22 mouse cellular contexts compared by ENCODE assay signal in the genomic region with DNA sequence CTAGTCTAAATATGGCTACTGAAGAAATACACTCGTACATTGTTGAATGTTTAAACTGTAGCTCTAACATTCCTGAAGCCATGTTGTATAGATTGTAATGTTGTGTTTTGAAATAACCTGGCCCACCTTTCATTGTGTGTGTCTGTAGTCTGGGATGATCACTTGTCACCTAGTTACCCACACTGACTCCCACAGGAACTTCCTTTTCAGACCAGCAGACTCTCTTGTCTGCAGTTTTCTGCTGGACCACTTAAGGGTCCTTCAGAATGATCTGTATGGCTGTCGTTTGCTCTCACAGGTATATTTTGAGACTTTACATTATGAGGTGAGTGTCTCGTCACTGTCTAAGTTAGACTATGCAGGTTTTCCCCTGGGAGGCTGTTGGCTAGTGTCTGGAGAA. TPM values are rescaled to one million over a fixed set of nuclear protein-coding genes. Genes with fewer than 3 reads are reported as not detected.
DNase-seq lines count a peak whose midpoint lies in the region; ATAC-seq and TF ChIP-seq lines count a peak whose summit lies in the region.
"Had no signal": no experiment of that assay in that cellular context is flagged by ENCODE, and none has a peak within 500 bp of the region (broad histone marks: within the 10 kb centered on the region; RNA-seq: fewer than 3 reads in every experiment).

No protein-coding gene starts in this region.

- ATAC-seq in liver, embryonic 14.5 days (ENCODE audit: insufficient read depth): no peak
- ATAC-seq: activated CD4-positive, CD25-positive, alpha-beta regulatory T cell, adult 4 months; CD4-positive, CD25-positive, alpha-beta regulatory T cell, adult 4 months; forebrain, embryonic 13.5 days; forebrain, postnatal 0 days; hindbrain, embryonic 16.5 days; Patski had no signal

- H3K4me1 ChIP-seq in CH12.LX (ENCODE audit: control insufficient read depth in 1 of 2, insufficient read depth in 2 of 2) (peaks cover 28 to 86% of the 10 kb centered on the region in 2 experiments), MEL (ENCODE audit: control insufficient read depth in 1 of 2, insufficient read depth in 2 of 2, low read length in 2 of 2) (peaks cover 41 to 47% of the 10 kb centered on the region in 2 experiments)
- H3K4me1 ChIP-seq in liver, embryonic 14.5 days (replicated peaks; ENCODE audit: control insufficient read depth in 2 of 2, insufficient read depth in 2 of 2, low read length in 1 of 2): peaks cover 61 to 66% of the 10 kb centered on the region in 2 experiments
- peaks cover 16% of the 10 kb centered on the region for H3K4me1 ChIP-seq in olfactory bulb, adult 2 months (ENCODE audit: control insufficient read depth, insufficient read depth, low read length)
- H3K4me1 ChIP-seq: forebrain, embryonic 13.5 days had no signal

- H3K27ac ChIP-seq in CH12.LX (ENCODE audit: insufficient read depth, low read depth): peak overlapping the region; percentile 60; the same call in 1 of the 2 replicates
- peak overlapping the region; percentile 20 for H3K27ac ChIP-seq in MEL (ENCODE audit: control insufficient read depth, low read depth, low read length)
- H3K27ac ChIP-seq in liver, embryonic 14.5 days: peak overlapping the region; percentile 35; the same call in 1 of the 2 replicates
- H3K27ac ChIP-seq in olfactory bulb, adult 2 months (ENCODE audit: insufficient read depth, low read depth, low read length): peak overlapping the region; percentile 80; the same call in 1 of the 2 replicates
- H3K27ac ChIP-seq: embryonic facial prominence, embryonic 13.5 days; forebrain, embryonic 13.5 days; hindbrain, embryonic 12.5 days had no signal

- DNase-seq in CH12.LX (ENCODE audit: extremely low read depth): no peak
- DNase-seq in MEL (ENCODE audit: low read depth, low spot score): no peak
- no peak for DNase-seq in liver, embryonic 14.5 days (ENCODE audit: low read depth in 3 of 3, low spot score in 3 of 3)
- DNase-seq in gastrocnemius, adult 8-10 months (ENCODE audit: low spot score in 2 of 2): no peak
- DNase-seq in layer of hippocampus, adult 11-12 months (ENCODE audit: low spot score): no peak
- DNase-seq: adrenal gland, adult 2 months; adrenal gland, postnatal 25 days; cerebellum, adult 18-20 months; cerebellum, adult 9-11 months; cerebellum, postnatal 36 days; forebrain, postnatal 0 days; gastrocnemius, postnatal 25 days; heart, postnatal 10 days; heart, postnatal 4 days had no signal

- peaks cover 3% of the 10 kb centered on the region for H3K9me3 ChIP-seq in CH12.LX (replicated peaks; ENCODE audit: low read length)
- no peaks in the 10 kb centered on the region for H3K9me3 ChIP-seq in MEL (replicated peaks; ENCODE audit: insufficient read depth, low read length)
- no peaks in the 10 kb centered on the region for H3K9me3 ChIP-seq in liver, embryonic 14.5 days (ENCODE audit: control insufficient read depth, low read length)
- H3K9me3 ChIP-seq: embryonic facial prominence, embryonic 13.5 days; hindbrain, embryonic 12.5 days had no signal

- 49% methylated on average over 3 of the region's 3 CpGs for WGBS in liver, embryonic 14.5 days (ENCODE audit: insufficient replicate concordance)
- WGBS in olfactory bulb, adult 2 months: 75% methylated on average over 3 of the region's 3 CpGs

- in situ Hi-C loops in CH12.LX (cut with MboI; ENCODE audit: low pct_ligation_motif_present, low pct_unique_long_range_greater_than_20kb, low sequenced_read_pairs): no loop called here

- TF ChIP-seq CTCF in CH12.LX (conservative IDR thresholded peaks at IDR 0.05 in 1 of 2, IDR thresholded peaks at IDR 0.05 in 1 of 2; ENCODE audit: low read depth in 2 of 2, low read length in 2 of 2): no peak
- TF ChIP-seq CTCF in MEL (IDR thresholded peaks at IDR 0.05 in 2 of 3, conservative IDR thresholded peaks at IDR 0.05 in 1 of 3; ENCODE audit: control insufficient read depth in 1 of 3, insufficient read depth in 1 of 3, low read depth in 2 of 3, low read length in 3 of 3, poor library complexity in 1 of 3, severe bottlenecking in 1 of 3): no peak
- TF ChIP-seq CTCF in liver, embryonic 14.5 days (IDR thresholded peaks at IDR 0.05; ENCODE audit: low read depth): no peak
- no peak for TF ChIP-seq CTCF in olfactory bulb, adult 2 months (IDR thresholded peaks at IDR 0.05; ENCODE audit: insufficient read depth, low read depth, low read length)

- no peak for TF ChIP-seq POLR2A in CH12.LX (IDR thresholded peaks at IDR 0.05; ENCODE audit: low read depth, low read length)
- no peak for TF ChIP-seq POLR2A in MEL (IDR thresholded peaks at IDR 0.05; ENCODE audit: control insufficient read depth in 1 of 2, insufficient read depth in 1 of 2, low read depth in 1 of 2, low read length in 2 of 2, poor library complexity in 1 of 2)
- no peak for TF ChIP-seq POLR2A in olfactory bulb, adult 2 months (IDR thresholded peaks at IDR 0.05; ENCODE audit: insufficient read depth, low read depth, low read length)

- H3K79me2 ChIP-seq in CH12.LX (replicated peaks; ENCODE audit: control insufficient read depth, extremely low read depth, insufficient read depth, poor library complexity, severe bottlenecking) (peaks cover 32% of the 10 kb centered on the region), MEL (ENCODE audit: control insufficient read depth, insufficient read depth, low read length, poor library complexity) (peaks cover 53% of the 10 kb centered on the region)

- TF ChIP-seq EP300 in CH12.LX (IDR thresholded peaks at IDR 0.05; ENCODE audit: low read length) (no peak), MEL (IDR thresholded peaks at IDR 0.05; ENCODE audit: low read depth in 1 of 2, low read length in 2 of 2) (no peak)
- no peak for TF ChIP-seq EP300 in liver, embryonic 14.5 days (IDR thresholded peaks at IDR 0.05; ENCODE audit: low read depth)

- no peak overlapping the region for H3K4me3 ChIP-seq in CH12.LX (replicated peaks in 1 of 3; ENCODE audit: low read depth in 2 of 3, low read length in 2 of 3, poor library complexity in 1 of 3)
- no peak overlapping the region for H3K4me3 ChIP-seq in MEL (ENCODE audit: control insufficient read depth in 1 of 2, insufficient read depth in 1 of 2, low read depth in 2 of 2, low read length in 2 of 2)
- H3K4me3 ChIP-seq in liver, embryonic 14.5 days (ENCODE audit: insufficient read depth in 1 of 2, low read depth in 2 of 2, low read length in 2 of 2): no peak overlapping the region
- no peak overlapping the region for H3K4me3 ChIP-seq in olfactory bulb, adult 2 months (ENCODE audit: insufficient read depth, low read depth, low read length)
- H3K4me3 ChIP-seq: embryonic facial prominence, embryonic 13.5 days; forebrain, embryonic 13.5 days; hindbrain, embryonic 12.5 days had no signal

- H3K36me3 ChIP-seq in CH12.LX (replicated peaks in 1 of 2; ENCODE audit: control insufficient read depth in 1 of 2, insufficient read depth in 1 of 2, low read length in 1 of 2) (peaks cover 0 to 8% of the 10 kb centered on the region in 2 experiments), MEL (ENCODE audit: control insufficient read depth in 1 of 2, insufficient read depth in 2 of 2, low read length in 2 of 2) (peaks cover 0 to 63% of the 10 kb centered on the region in 2 experiments; a peak in 2 of 4 replicates)
- H3K36me3 ChIP-seq in liver, embryonic 14.5 days (replicated peaks; ENCODE audit: control insufficient read depth, insufficient read depth, low read depth): peaks cover 3% of the 10 kb centered on the region
- H3K36me3 ChIP-seq: hindbrain, embryonic 12.5 days had no signal

- no peak overlapping the region for H3K9ac ChIP-seq in CH12.LX (ENCODE audit: insufficient read depth, low read depth)
- H3K9ac ChIP-seq in MEL (ENCODE audit: control insufficient read depth, low read depth, low read length, poor library complexity, severe bottlenecking): no peak overlapping the region
- H3K9ac ChIP-seq in liver, embryonic 14.5 days (replicated peaks): peak overlapping the region; percentile 29; the same call in 1 of the 2 replicates
- H3K9ac ChIP-seq: embryonic facial prominence, embryonic 13.5 days; forebrain, embryonic 13.5 days; forebrain, postnatal 0 days; hindbrain, embryonic 12.5 days had no signal

- TF ChIP-seq RAD21 in CH12.LX (IDR thresholded peaks at IDR 0.05; ENCODE audit: low read depth, low read length) (no peak), MEL (IDR thresholded peaks at IDR 0.05; ENCODE audit: low read depth, low read length) (no peak)

- peak overlapping the region; percentile 95 for H3K4me2 ChIP-seq in CH12.LX (ENCODE audit: insufficient read depth, low read depth, poor library complexity, severe bottlenecking)
- peak overlapping the region; percentile 11 for H3K4me2 ChIP-seq in liver, embryonic 14.5 days (ENCODE audit: low read depth)
- H3K4me2 ChIP-seq: embryonic facial prominence, embryonic 13.5 days; forebrain, embryonic 13.5 days; hindbrain, embryonic 12.5 days had no signal

- no peaks in the 10 kb centered on the region for H3K27me3 ChIP-seq in CH12.LX (replicated peaks)
- H3K27me3 ChIP-seq in MEL (ENCODE audit: control insufficient read depth in 1 of 2, insufficient read depth in 2 of 2, low read length in 2 of 2): no peaks in the 10 kb centered on the region
- H3K27me3 ChIP-seq in liver, embryonic 14.5 days (ENCODE audit: control insufficient read depth, insufficient read depth, low read length): no peaks in the 10 kb centered on the region
- H3K27me3 ChIP-seq: embryonic facial prominence, embryonic 13.5 days; forebrain, embryonic 13.5 days; hindbrain, embryonic 12.5 days; Patski had no signal

- dilution Hi-C loops in CH12.LX (cut with MboI; ENCODE audit: extremely low pct_ligation_motif_present, extremely low pct_unique_long_range_greater_than_20kb, low sequenced_read_pairs): no loop called here

TF ChIP-seq in CH12.LX, 34 proteins besides CTCF, POLR2A, EP300 and RAD21 (continues in another document):
- TF ChIP-seq ZKSCAN1 (IDR thresholded peaks at IDR 0.05; ENCODE audit: borderline replicate concordance, low read depth, low read length) (no peak), IRF4 (IDR thresholded peaks at IDR 0.05; ENCODE audit: low read depth, low read length) (no peak), POLR2AphosphoS2 (IDR thresholded peaks at IDR 0.05; ENCODE audit: low read depth, low read length) (no peak)

TF ChIP-seq in MEL, 35 proteins besides CTCF, POLR2A, EP300 and RAD21:
- TF ChIP-seq NRF1 (IDR thresholded peaks at IDR 0.05; ENCODE audit: insufficient read depth, low read depth, low read length, poor library complexity, severe bottlenecking): no peak
- no peak for TF ChIP-seq TAL1 (IDR thresholded peaks at IDR 0.05; ENCODE audit: low read length)
TF ChIP-seq in MEL: peak in this region for 0.

RNA-seq across cellular contexts. Expression of a gene that starts 27.6 kb away (rescaled TPM):
- total RNA-seq in CH12.LX (2012; rRNA removed) (25.1 and 28.1 TPM in 2 replicates), CH12.LX (2014; rRNA removed) (25.4 TPM in 2 replicates), MEL (2012; rRNA removed) (22.4 and 24.4 TPM in 2 replicates)
- polyA plus RNA-seq in CH12.LX (2012; ENCODE audit: insufficient read length, low read depth) (30.4 and 31.4 TPM in 2 replicates), MEL (2012; ENCODE audit: insufficient read depth in 1 of 2, insufficient read length in 2 of 2, low read depth in 1 of 2, low replicate concordance in 2 of 2, missing spikeins in 1 of 2) (10 to 100 TPM in 1 of 2 experiments, not detected in 1; 32.1 TPM)
- polyA plus RNA-seq in liver, embryonic 14.5 days (2012; rRNA removed): 19.5 and 28.6 TPM in 2 replicates
- 31.1 and 31.6 TPM in 2 replicates for polyA plus RNA-seq in liver, embryonic 14.5 days (2014; fragmentation: Nextera tagmentation; extraction: Ambion mirVana)
- not detected in 2 replicates for polyA plus RNA-seq in olfactory bulb, adult 2 months (2012; ENCODE audit: insufficient read depth, insufficient read length, low replicate concordance, missing spikeins)
- total RNA-seq in gastrocnemius, adult 8-10 months (2022): 1 to 10 TPM; 1.6 to 4.9 (median 3.3) TPM

Comparison
In these comparisons a context has a peak if more than half of its experiments do, and no peak if none do; other contexts are left out.
1. H3K27ac ChIP-seq: peak in every context shown above with its lines; median percentile 80 in olfactory bulb, adult 2 months; 60 in CH12.LX; 35 in liver, embryonic 14.5 days; 20 in MEL.